Mouse (Mus musculus): ENCODE measurements around the gene Kdm1b.

GRCm38 (mm10) chr13:47063985-47064760, 20.9 kb downstream of the Kdm1b start:
- TF ChIP-seq POLR2A (IDR thresholded peaks at IDR 0.05; ENCODE audit: low read depth, low read length) (no peak), CTCF (IDR thresholded peaks at IDR 0.05; ENCODE audit: borderline replicate concordance, insufficient read depth, low read length) (no peak)
